Mouse (Mus musculus): Measurements from ENCODE around the gene Cflar. TPM values are rescaled to one million over a fixed set of nuclear protein-coding genes. Genes with fewer than 3 reads are reported as not detected.
"Not testable (repeated sequence)": the region's sequence is repeated elsewhere in the genome, so short reads cannot be mapped to it uniquely, and the experiment has no call there.

Gene Cflar
- 11.5 and 16.4 TPM in 2 replicates for polyA plus RNA-seq (2014; fragmentation: Nextera tagmentation; extraction: Ambion mirVana)

GRCm38 (mm10) chr1:58711365-58712016 lies at the start of gene Cflar:
Gene Cflar, plus strand, starts transcription at chr1:58711508.
- Histone ChIP-seq H3K4me3 (replicated peaks; ENCODE audit: low read depth, low read length) (peak within 1 kb of the TSS; percentile 58), H3K36me3 (ENCODE audit: control insufficient read depth, insufficient read depth, low read length) (no peaks in the 10 kb centered on the region), H3K9me3 (ENCODE audit: control insufficient read depth, low read length) (no peaks in the 10 kb centered on the region), H3K9ac (replicated peaks; ENCODE audit: low read length) (peak within 1 kb of the TSS; percentile 69), H3K27ac (replicated peaks; ENCODE audit: low read depth, low read length) (peak within 1 kb of the TSS; percentile 79), H3K4me1 (ENCODE audit: control insufficient read depth, insufficient read depth, low read length) (no peaks in the 10 kb centered on the region), H3K4me2 (ENCODE audit: low read length) (peak within 1 kb of the TSS; percentile 78), H3K27me3 (ENCODE audit: control insufficient read depth, insufficient read depth, low read length) (no peaks in the 10 kb centered on the region)
- ATAC-seq (ENCODE audit: low FRiP score, low TSS enrichment) (peak; percentile 76), DNase-seq (peak; percentile 80)
- under 1% methylated on average over 45 of the region's 45 CpGs for WGBS

DNA sequence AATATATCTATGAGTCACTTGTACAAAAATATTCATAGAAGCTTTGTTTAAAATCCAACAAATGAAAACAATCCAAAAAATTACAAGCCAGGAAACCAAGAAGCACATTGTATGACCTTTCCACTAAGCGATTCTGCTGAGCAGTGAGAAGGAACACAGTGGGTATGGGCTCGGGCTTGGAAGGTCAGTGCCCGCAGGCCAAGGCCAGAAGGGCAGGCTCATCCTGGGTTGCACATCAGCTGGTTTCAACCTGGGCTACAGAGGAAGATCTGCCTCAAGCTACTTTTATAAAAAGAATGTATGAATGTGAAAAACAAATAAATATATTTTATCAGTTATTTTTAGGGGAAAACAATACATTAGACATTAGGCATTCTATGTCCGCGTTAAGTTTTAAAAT lies 48.6 kb upstream of the Cflar start:
- H3K4me2 ChIP-seq (ENCODE audit: low read length); H3K4me1 ChIP-seq (ENCODE audit: control insufficient read depth, insufficient read depth, low read length); H3K9me3 ChIP-seq (ENCODE audit: control insufficient read depth, low read length); H3K27ac ChIP-seq (replicated peaks; ENCODE audit: low read depth, low read length); DNase-seq; H3K9ac ChIP-seq (replicated peaks; ENCODE audit: low read length); ATAC-seq (ENCODE audit: low FRiP score, low TSS enrichment); H3K27me3 ChIP-seq (ENCODE audit: control insufficient read depth, insufficient read depth, low read length); H3K4me3 ChIP-seq (replicated peaks; ENCODE audit: low read depth, low read length); H3K36me3 ChIP-seq (ENCODE audit: control insufficient read depth, insufficient read depth, low read length): not testable (repeated sequence)
- 94% methylated on average over 5 of the region's 5 CpGs for WGBS

DNA sequence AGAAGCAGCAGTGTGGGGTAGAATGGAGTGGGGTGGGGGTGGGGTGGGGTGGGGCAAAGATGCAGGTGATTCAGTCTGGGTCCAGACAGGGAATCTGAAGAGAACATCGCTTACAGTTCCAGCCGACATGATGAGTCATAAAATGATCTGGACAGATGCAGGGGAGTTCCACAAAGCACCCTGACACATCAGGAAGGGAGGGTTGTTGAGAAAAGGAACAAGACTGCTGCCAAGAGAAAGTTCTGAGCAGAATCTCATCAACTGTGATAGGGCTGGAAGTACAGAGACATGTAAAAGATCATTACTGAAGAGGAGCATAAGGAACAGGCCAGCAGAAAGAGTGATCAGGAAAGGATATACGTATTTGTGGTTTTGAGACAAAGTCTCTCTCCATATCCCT lies 47.9 kb upstream of the Cflar start:
- H3K4me1 ChIP-seq (ENCODE audit: control insufficient read depth, insufficient read depth, low read length); H3K9me3 ChIP-seq (ENCODE audit: control insufficient read depth, low read length); H3K27ac ChIP-seq (replicated peaks; ENCODE audit: low read depth, low read length); H3K27me3 ChIP-seq (ENCODE audit: control insufficient read depth, insufficient read depth, low read length); H3K9ac ChIP-seq (replicated peaks; ENCODE audit: low read length); H3K36me3 ChIP-seq (ENCODE audit: control insufficient read depth, insufficient read depth, low read length); DNase-seq; H3K4me2 ChIP-seq (ENCODE audit: low read length); H3K4me3 ChIP-seq (replicated peaks; ENCODE audit: low read depth, low read length); ATAC-seq (ENCODE audit: low FRiP score, low TSS enrichment): not testable (repeated sequence)
- 90% methylated on average over 3 of the region's 3 CpGs for WGBS

DNA sequence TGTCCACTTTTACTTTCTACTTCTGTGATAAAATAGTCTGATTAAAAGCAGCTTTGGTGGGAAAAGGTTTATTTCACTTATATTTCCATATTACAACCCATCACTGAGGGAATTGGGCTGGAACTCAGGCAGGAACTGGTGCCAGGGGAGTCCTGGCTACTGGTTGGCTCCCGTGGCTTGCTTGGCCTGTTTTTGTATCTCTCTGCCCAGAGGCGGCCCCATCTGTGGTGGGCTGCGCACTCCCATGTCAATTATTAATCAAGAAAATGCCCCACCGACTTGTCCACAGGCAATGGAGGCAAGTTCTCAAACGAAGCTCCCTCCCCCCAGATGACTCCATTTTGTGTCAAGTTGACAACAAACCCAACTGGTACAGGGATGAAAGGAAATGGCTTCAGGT lies 43.1 kb upstream of the Cflar start:
- no peak overlapping the region for H3K9ac ChIP-seq (replicated peaks; ENCODE audit: low read length)
- WGBS: 78% methylated on average over 5 of the region's 5 CpGs

DNA sequence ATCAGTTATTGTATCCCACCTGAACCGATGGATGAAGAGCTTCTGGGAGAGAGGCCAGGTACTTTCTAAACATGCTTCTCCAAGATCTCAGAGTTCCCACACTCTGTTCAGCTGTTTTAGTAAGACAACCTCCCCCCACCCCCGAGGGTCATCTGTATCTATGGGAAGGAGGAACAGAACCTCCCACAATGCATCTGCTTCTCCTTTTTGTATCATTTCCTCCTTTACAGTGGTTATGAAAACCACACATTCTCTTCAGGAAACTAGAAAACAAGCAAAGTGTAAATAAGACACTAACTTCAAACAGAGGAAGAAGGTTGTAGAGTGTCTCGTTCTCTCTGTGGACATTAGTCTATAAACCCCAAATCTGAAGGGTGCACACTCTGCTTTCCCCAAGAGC lies 41.7 kb upstream of the Cflar start:
- H3K9ac ChIP-seq (replicated peaks; ENCODE audit: low read length); H3K9me3 ChIP-seq (ENCODE audit: control insufficient read depth, low read length); H3K4me2 ChIP-seq (ENCODE audit: low read length); H3K27me3 ChIP-seq (ENCODE audit: control insufficient read depth, insufficient read depth, low read length); H3K4me3 ChIP-seq (replicated peaks; ENCODE audit: low read depth, low read length); ATAC-seq (ENCODE audit: low FRiP score, low TSS enrichment); H3K27ac ChIP-seq (replicated peaks; ENCODE audit: low read depth, low read length); DNase-seq; H3K4me1 ChIP-seq (ENCODE audit: control insufficient read depth, insufficient read depth, low read length); H3K36me3 ChIP-seq (ENCODE audit: control insufficient read depth, insufficient read depth, low read length): not testable (repeated sequence)
- whole genome bisulfite sequencing: 91% methylated on average over 3 of the region's 3 CpGs

More for the DNA sequence above, 43.1 kb upstream of the Cflar start:
- Histone ChIP-seq H3K4me1 (ENCODE audit: control insufficient read depth, insufficient read depth, low read length) (no peaks in the 10 kb centered on the region), H3K27ac (replicated peaks; ENCODE audit: low read depth, low read length) (no peak overlapping the region), H3K36me3 (ENCODE audit: control insufficient read depth, insufficient read depth, low read length) (no peaks in the 10 kb centered on the region), H3K9me3 (ENCODE audit: control insufficient read depth, low read length) (no peaks in the 10 kb centered on the region), H3K27me3 (ENCODE audit: control insufficient read depth, insufficient read depth, low read length) (no peaks in the 10 kb centered on the region), H3K4me2 (ENCODE audit: low read length) (no peak overlapping the region), H3K4me3 (replicated peaks; ENCODE audit: low read depth, low read length) (no peak overlapping the region)
- DNase-seq (no peak), ATAC-seq (ENCODE audit: low FRiP score, low TSS enrichment) (no peak)

DNA sequence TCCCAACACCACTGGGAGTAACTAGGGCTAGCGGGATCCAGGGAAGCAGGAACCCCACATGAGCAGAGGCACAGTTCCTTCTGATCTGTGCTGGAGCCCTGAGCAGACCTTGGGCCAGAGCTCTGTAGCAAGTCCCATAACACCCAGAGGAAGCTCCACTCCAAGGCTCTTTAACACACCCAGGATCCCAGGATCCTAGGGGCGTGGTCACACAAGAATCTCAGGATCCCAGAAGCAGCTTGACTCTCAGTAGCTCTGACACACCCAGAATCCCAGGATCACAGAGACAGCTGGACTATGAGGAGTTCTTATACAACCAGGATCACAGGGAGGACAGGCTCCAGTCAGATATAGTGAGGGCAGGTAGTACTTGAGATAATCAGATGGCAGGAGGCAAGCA lies 39.2 kb upstream of the Cflar start:
- no peak for ATAC-seq (ENCODE audit: low FRiP score, low TSS enrichment)
- H3K4me1 ChIP-seq (ENCODE audit: control insufficient read depth, insufficient read depth, low read length): no peaks in the 10 kb centered on the region
- H3K4me2 ChIP-seq (ENCODE audit: low read length): no peak overlapping the region
- H3K36me3 ChIP-seq (ENCODE audit: control insufficient read depth, insufficient read depth, low read length): no peaks in the 10 kb centered on the region
- no peak overlapping the region for H3K9ac ChIP-seq (replicated peaks; ENCODE audit: low read length)
- no peak overlapping the region for H3K4me3 ChIP-seq (replicated peaks; ENCODE audit: low read depth, low read length)
- no peak overlapping the region for H3K27ac ChIP-seq (replicated peaks; ENCODE audit: low read depth, low read length)
- H3K9me3 ChIP-seq (ENCODE audit: control insufficient read depth, low read length): no peaks in the 10 kb centered on the region
- WGBS: 92% methylated on average over 2 of the region's 2 CpGs
- no peaks in the 10 kb centered on the region for H3K27me3 ChIP-seq (ENCODE audit: control insufficient read depth, insufficient read depth, low read length)
- no peak for DNase-seq

GRCm38 (mm10) chr1:58675011-58675410 lies 36.3 kb upstream of the Cflar start:
- H3K27me3 ChIP-seq (ENCODE audit: control insufficient read depth, insufficient read depth, low read length): no peaks in the 10 kb centered on the region
- 86% methylated on average over 3 of the region's 3 CpGs for WGBS
- no peak overlapping the region for H3K4me2 ChIP-seq (ENCODE audit: low read length)
- H3K9me3 ChIP-seq (ENCODE audit: control insufficient read depth, low read length): no peaks in the 10 kb centered on the region
- H3K4me3 ChIP-seq (replicated peaks; ENCODE audit: low read depth, low read length): no peak overlapping the region
- H3K27ac ChIP-seq (replicated peaks; ENCODE audit: low read depth, low read length): no peak overlapping the region
- H3K9ac ChIP-seq (replicated peaks; ENCODE audit: low read length): no peak overlapping the region
- H3K36me3 ChIP-seq (ENCODE audit: control insufficient read depth, insufficient read depth, low read length): no peaks in the 10 kb centered on the region
- ATAC-seq (ENCODE audit: low FRiP score, low TSS enrichment): no peak
- H3K4me1 ChIP-seq (ENCODE audit: control insufficient read depth, insufficient read depth, low read length): no peaks in the 10 kb centered on the region
- no peak for DNase-seq

- no peaks in the 10 kb centered on the region for H3K9me3 ChIP-seq (ENCODE audit: control insufficient read depth, low read length)
- no peak overlapping the region for H3K4me3 ChIP-seq (replicated peaks; ENCODE audit: low read depth, low read length)
- peak; percentile 57 for DNase-seq
- 88% methylated on average over 1 of the region's 1 CpGs for WGBS
- no peak overlapping the region for H3K9ac ChIP-seq (replicated peaks; ENCODE audit: low read length)
- no peak overlapping the region for H3K27ac ChIP-seq (replicated peaks; ENCODE audit: low read depth, low read length)
- H3K4me2 ChIP-seq (ENCODE audit: low read length): no peak overlapping the region
- ATAC-seq (ENCODE audit: low FRiP score, low TSS enrichment): no peak
- H3K36me3 ChIP-seq (ENCODE audit: control insufficient read depth, insufficient read depth, low read length): no peaks in the 10 kb centered on the region
- H3K27me3 ChIP-seq (ENCODE audit: control insufficient read depth, insufficient read depth, low read length): no peaks in the 10 kb centered on the region
- H3K4me1 ChIP-seq (ENCODE audit: control insufficient read depth, insufficient read depth, low read length): no peaks in the 10 kb centered on the region
These were observed 33.7 kb upstream of the Cflar start for GRCm38 (mm10) chr1:58677575-58677974.

DNA sequence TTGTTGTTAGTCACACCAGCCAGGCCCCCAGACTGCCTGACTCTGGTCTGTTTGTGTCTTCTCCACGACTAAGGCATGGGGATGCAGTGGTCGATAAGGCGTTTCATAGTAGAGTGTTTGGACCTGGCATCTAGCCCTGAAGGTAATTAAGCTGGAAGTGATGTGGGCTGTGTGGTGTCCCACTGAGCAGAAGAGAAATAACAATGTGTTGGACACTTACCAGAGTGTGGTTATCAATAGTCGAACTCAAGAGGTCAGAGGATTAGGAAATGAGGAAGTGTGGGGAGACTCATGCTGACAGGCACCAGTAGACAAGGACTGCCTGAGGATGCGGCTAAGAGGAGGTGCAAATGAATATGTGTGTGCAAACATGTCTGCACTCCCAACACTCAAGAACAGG lies 32.9 kb upstream of the Cflar start:
- not testable (repeated sequence) for H3K4me1 ChIP-seq (ENCODE audit: control insufficient read depth, insufficient read depth, low read length)

More for the DNA sequence above, 32.9 kb upstream of the Cflar start:
- not testable (repeated sequence) for H3K4me3 ChIP-seq (replicated peaks; ENCODE audit: low read depth, low read length); ATAC-seq (ENCODE audit: low FRiP score, low TSS enrichment); H3K27ac ChIP-seq (replicated peaks; ENCODE audit: low read depth, low read length); H3K4me2 ChIP-seq (ENCODE audit: low read length); H3K9ac ChIP-seq (replicated peaks; ENCODE audit: low read length); H3K36me3 ChIP-seq (ENCODE audit: control insufficient read depth, insufficient read depth, low read length); H3K9me3 ChIP-seq (ENCODE audit: control insufficient read depth, low read length); H3K27me3 ChIP-seq (ENCODE audit: control insufficient read depth, insufficient read depth, low read length); DNase-seq
- WGBS: 74% methylated on average over 5 of the region's 5 CpGs

Measured in midbrain, embryonic 14.5 days (tissue).